Mouse (Mus musculus) hindbrain, embryonic 11.5 days (tissue): ENCODE measurements around the gene Ank3. TPM values are rescaled to one million over a fixed set of nuclear protein-coding genes. Genes with fewer than 3 reads are reported as not detected.

Experiments used
- ATAC-seq: fragments of 200-750 bp; cut with Nextera tagmentation; 2 replicates; pipeline ENCODE4 v1.8.0; 2017; ENCODE audit warnings: mild to moderate bottlenecking, moderate TSS enrichment, moderate library complexity; ENCODE audit not compliant: low FRiP score
- DNase-seq: peaks from one replicate; pipeline ENCODE4 v3.0.0-alpha.2; 2015; ENCODE audit warnings: low spot score
- H3K27ac ChIP-seq: fragments of 300-500 bp; sonication (generic); 2 replicates; pipeline ENCODE4 v1.5.1; 2014; ENCODE audit warnings: mild to moderate bottlenecking, low read depth, low read length
- H3K27me3 ChIP-seq: fragments of 300-500 bp; sonication (generic); 2 replicates; pipeline ENCODE4 v1.6.1; 2014; ENCODE audit warnings: mild to moderate bottlenecking, low read length, moderate library complexity, mixed read lengths; ENCODE audit not compliant: control insufficient read depth, insufficient read depth
- H3K36me3 ChIP-seq: fragments of 300-500 bp; sonication (generic); 2 replicates; pipeline ENCODE4 v1.6.1; 2014; ENCODE audit warnings: mild to moderate bottlenecking, low read length, moderate library complexity, mixed read lengths; ENCODE audit not compliant: control insufficient read depth, insufficient read depth
- H3K4me1 ChIP-seq: fragments of 300-500 bp; sonication (generic); replicated peaks from 2 replicates; pipeline ENCODE4 v1.6.1; 2014; ENCODE audit warnings: low read length, mixed read lengths; ENCODE audit not compliant: control insufficient read depth, insufficient read depth
- H3K4me2 ChIP-seq: fragments of 300-500 bp; sonication (generic); replicated peaks from 2 replicates; pipeline ENCODE4 v1.6.1; 2014; ENCODE audit warnings: mild to moderate bottlenecking, low read depth, low read length
- H3K4me3 ChIP-seq: fragments of 300-500 bp; sonication (generic); 2 replicates; pipeline ENCODE4 v1.5.1; 2014; ENCODE audit warnings: low read depth, low read length
- H3K9ac ChIP-seq: fragments of 300-500 bp; sonication (generic); 2 replicates; pipeline ENCODE4 v1.6.1; 2014; ENCODE audit warnings: low read depth, low read length
- H3K9me3 ChIP-seq: fragments of 300-500 bp; sonication (generic); 2 replicates; pipeline ENCODE4 v1.6.1; 2016; ENCODE audit warnings: low read length; ENCODE audit not compliant: control insufficient read depth
- WGBS: fragments of 180-500 bp; shearing (Covaris S2); extraction: QIAGEN DNeasy Blood & Tissue Kit; methylation state at CpG from one replicate; pipeline ENCODE4 v1.1.7; 2014; 5-methylcytosine and 5-hydroxymethylcytosine counted together
- polyA plus RNA-seq: library from polyadenylated mRNA; unstranded; fragments of >200 nt; fragmentation: Nextera tagmentation; extraction: Ambion mirVana; gene quantifications from 2 replicates; pipeline ENCODE4 v1.2.1, GENCODE M21; 2014

Ank3 gene
- polyA plus RNA-seq, 1 experiment from 2014 or later: 97.7 TPM

DNA sequence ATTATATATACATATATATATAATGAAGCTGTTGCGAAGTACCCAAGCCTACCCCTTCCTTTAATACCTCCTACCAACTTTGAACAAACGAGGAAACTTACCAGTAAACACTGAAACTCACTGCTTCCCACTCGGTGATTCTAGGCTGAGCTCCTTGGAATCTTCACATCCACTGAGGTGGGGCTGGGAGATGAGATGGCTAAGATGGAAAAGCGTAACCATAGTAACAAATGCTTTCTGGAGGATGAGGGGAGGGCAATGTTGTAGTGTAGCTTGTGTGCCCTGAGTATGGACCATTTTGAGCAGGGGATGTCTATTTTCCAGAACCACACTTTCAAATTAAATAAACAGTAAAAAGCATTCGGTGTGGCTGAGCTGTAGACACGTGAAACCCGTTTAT is 364.4 kb downstream of the Ank3 start:
- Histone ChIP-seq H3K9me3 (no peaks in the 10 kb centered on the region), H3K4me3 (no peak overlapping the region), H3K27me3 (no peaks in the 10 kb centered on the region), H3K4me1 (no peaks in the 10 kb centered on the region), H3K4me2 (no peak overlapping the region), H3K27ac (no peak overlapping the region), H3K9ac (no peak overlapping the region), H3K36me3 (no peaks in the 10 kb centered on the region)
- no peak for ATAC-seq
- WGBS: 79% methylated on average over 7 of the region's 7 CpGs
- no peak for DNase-seq

DNA sequence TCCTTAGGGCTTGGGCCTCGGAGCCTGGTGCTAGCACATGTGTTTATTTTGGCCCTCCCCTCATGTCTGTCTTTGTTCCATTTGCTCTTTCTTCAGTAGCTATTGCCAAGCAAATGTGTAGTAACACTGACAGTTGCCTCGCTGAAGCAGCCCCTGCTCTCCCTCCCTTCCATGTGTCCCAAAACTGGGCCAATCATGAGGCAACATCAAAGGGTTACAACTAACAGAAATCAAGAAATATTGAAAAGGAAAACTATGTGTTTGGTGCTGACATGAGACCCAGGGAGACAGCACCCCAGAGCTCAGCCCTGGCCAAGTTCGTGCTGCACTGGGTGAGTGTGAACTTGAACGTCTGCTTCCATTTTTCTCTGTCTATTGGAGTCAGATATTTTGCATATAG is 365.8 kb downstream of the Ank3 start:
- 60% methylated on average over 4 of the region's 4 CpGs for WGBS
- Histone ChIP-seq H3K4me1 (no peaks in the 10 kb centered on the region), H3K4me3 (no peak overlapping the region), H3K9me3 (no peaks in the 10 kb centered on the region), H3K27me3 (no peaks in the 10 kb centered on the region), H3K36me3 (no peaks in the 10 kb centered on the region), H3K9ac (no peak overlapping the region), H3K4me2 (no peak overlapping the region), H3K27ac (peak overlapping the region; percentile 36; the same call in 1 of the 2 replicates)
- no peak for DNase-seq
- no peak for ATAC-seq

DNA sequence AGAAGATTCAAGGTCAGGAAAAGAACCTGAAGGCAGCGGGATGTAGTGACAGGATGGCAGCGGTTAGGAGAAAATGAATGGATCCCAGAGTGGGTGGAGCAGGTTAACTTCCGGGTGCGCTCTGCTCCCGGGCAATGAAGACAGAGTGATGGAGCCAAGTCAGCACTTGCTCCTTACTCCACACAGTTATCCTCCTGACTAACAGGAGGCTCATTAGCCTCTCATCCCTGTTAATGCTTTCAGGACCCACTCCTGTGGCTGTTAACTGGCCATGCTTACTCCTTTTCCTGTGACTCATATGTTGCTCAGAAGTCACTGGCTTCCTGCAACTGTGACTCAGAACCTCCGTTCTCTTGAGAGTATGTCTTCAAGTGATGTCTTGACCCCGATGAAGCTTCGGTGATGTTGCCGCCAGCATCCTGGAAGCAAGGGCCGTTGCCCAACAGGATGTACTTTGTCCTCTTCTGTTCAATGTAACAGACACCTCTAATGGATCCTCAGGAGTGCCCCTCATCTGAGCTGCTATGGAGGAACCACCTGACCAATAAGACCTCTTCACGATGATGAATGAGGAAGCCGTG is 378.6 kb downstream of the Ank3 start:
- H3K4me3 ChIP-seq: no peak overlapping the region

DNA sequence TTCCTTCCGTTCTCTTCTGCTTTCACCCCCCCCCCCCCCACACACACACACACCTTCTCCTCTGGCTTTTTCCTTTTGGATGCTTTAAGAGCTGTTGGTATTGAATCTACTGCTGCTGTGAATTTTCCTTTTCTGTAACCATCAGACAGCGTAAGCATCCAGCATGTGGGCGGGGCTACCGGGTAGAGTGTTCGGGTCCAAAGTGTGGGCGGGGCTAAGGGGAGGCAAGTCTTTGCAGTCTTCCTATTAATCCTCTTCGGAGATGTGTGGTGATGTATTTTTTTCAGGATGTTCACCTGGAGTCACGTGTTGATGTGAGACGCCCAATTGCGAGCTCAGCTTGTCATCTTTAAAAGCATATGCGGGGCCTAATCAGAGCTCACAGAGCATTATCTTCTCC is 379.2 kb downstream of the Ank3 start:
- Histone ChIP-seq H3K4me3 (no peak overlapping the region), H3K36me3 (no peaks in the 10 kb centered on the region), H3K9me3 (no peaks in the 10 kb centered on the region), H3K9ac (no peak overlapping the region), H3K27ac (no peak overlapping the region), H3K4me2 (no peak overlapping the region), H3K27me3 (no peaks in the 10 kb centered on the region), H3K4me1 (no peaks in the 10 kb centered on the region)
- no peak for ATAC-seq
- WGBS: 88% methylated on average over 11 of the region's 11 CpGs
- no peak for DNase-seq

More for the DNA sequence above, 378.6 kb downstream of the Ank3 start:
- Histone ChIP-seq H3K9ac (no peak overlapping the region), H3K9me3 (no peaks in the 10 kb centered on the region), H3K4me2 (no peak overlapping the region), H3K36me3 (no peaks in the 10 kb centered on the region), H3K4me1 (no peaks in the 10 kb centered on the region), H3K27ac (no peak overlapping the region), H3K27me3 (no peaks in the 10 kb centered on the region)
- no peak for DNase-seq
- 93% methylated on average over 12 of the region's 12 CpGs for WGBS
- no peak for ATAC-seq

DNA sequence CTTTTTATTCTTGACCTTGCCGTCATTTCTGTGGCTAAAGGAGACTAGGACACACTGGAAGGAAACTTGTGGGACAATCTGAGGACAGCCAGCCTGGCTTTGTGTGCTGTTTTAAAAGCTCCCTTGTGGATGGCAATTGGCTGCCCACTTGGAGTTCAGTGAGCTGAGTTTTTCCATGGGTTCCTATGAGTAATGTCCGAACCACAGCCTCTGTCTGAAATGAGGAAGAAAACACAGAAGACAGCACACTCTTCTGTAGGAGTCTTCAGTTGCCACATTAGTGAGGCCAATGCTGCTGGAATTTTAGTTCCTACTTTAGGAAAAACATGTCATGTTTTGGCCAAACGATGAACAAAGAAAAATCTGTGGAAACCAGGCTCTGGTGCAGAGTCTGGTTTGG is 380.7 kb downstream of the Ank3 start:
- Histone ChIP-seq H3K4me1 (no peaks in the 10 kb centered on the region), H3K4me2 (no peak overlapping the region), H3K27ac (no peak overlapping the region), H3K27me3 (no peaks in the 10 kb centered on the region), H3K36me3 (no peaks in the 10 kb centered on the region), H3K9ac (no peak overlapping the region), H3K9me3 (no peaks in the 10 kb centered on the region), H3K4me3 (no peak overlapping the region)
- WGBS: 86% methylated on average over 3 of the region's 3 CpGs
- DNase-seq (no peak), ATAC-seq (no peak)

DNA sequence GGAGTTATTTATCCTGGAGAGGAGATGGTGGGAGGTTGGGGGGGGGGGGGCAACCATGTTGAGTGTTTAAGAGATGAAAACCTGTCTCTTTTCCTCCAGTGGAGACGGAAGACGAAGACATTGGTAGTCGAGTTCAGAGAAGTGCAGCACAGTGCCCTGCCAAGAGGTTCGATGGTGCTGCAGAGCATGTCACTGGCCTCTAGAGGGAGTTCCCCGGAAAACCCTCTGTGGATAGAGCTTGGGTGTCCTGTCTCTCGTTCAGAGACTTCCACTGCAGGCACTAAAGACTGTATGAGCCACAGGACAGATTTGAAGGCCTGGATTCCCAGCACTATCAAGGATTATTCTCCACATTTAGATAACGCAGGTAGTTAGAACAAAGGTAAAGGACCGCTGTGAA is 382.9 kb downstream of the Ank3 start:
- 32% methylated on average over 8 of the region's 8 CpGs for WGBS
- H3K4me3 ChIP-seq: no peak overlapping the region
- ATAC-seq: peak; percentile 47; the same call in 1 of the 2 replicates
- H3K4me1 ChIP-seq: no peaks in the 10 kb centered on the region
- no peaks in the 10 kb centered on the region for H3K27me3 ChIP-seq
- H3K9ac ChIP-seq: no peak overlapping the region
- H3K9me3 ChIP-seq: no peaks in the 10 kb centered on the region
- no peak overlapping the region for H3K27ac ChIP-seq
- no peak overlapping the region for H3K4me2 ChIP-seq
- peak; percentile 70 for DNase-seq
- H3K36me3 ChIP-seq: no peaks in the 10 kb centered on the region

DNA sequence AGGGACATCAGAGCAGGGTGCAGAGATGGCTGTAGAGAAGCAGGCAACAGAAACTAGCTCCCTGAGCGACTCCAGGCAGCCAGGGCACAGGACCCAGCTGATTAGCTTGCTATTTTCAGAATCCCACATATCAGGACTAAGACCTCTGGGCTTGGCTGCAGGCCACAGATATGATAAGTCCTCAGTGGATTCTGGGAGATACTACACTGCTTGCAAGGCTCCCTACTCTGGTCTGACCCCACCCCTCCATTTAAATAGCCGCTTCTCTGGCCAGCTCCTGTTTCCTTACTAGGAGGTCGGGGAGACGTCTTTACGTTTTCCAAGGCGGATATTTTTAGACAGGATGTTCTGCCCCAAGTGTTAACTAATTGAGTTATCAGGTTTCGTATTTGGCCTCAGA is 386.7 kb downstream of the Ank3 start:
- Histone ChIP-seq H3K9ac (no peak overlapping the region), H3K4me2 (no peak overlapping the region), H3K27ac (no peak overlapping the region), H3K9me3 (no peaks in the 10 kb centered on the region), H3K36me3 (no peaks in the 10 kb centered on the region), H3K4me3 (no peak overlapping the region), H3K27me3 (no peaks in the 10 kb centered on the region), H3K4me1 (no peaks in the 10 kb centered on the region)
- DNase-seq (no peak), ATAC-seq (no peak)
- 60% methylated on average over 7 of the region's 7 CpGs for WGBS

DNA sequence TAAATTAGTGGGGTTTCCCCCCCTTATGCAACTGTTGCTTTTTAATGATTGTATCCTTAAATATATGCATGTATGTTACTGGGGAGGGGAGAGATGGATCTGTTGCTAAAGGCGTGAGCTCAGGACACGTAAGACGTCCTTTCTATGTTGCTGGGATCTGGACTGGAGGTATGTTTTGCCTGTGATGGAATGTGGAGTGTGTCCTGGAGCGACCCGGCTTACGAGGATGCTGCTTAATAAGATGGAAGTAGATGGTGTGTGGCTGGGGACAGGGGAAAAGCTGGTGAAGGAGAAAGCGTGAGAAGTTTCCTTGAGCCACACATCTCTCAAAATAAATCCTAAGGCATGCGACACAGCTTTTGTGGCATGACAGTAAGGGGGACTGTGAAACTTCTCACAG is 387.1 kb downstream of the Ank3 start:
- whole genome bisulfite sequencing: 78% methylated on average over 8 of the region's 8 CpGs
- no peak overlapping the region for H3K4me2 ChIP-seq
- H3K27me3 ChIP-seq: no peaks in the 10 kb centered on the region
- no peaks in the 10 kb centered on the region for H3K36me3 ChIP-seq
- no peak overlapping the region for H3K27ac ChIP-seq
- ATAC-seq (no peak), DNase-seq (no peak)
- H3K9ac ChIP-seq: no peak overlapping the region
- no peak overlapping the region for H3K4me3 ChIP-seq
- H3K4me1 ChIP-seq: no peaks in the 10 kb centered on the region
- H3K9me3 ChIP-seq: no peaks in the 10 kb centered on the region

DNA sequence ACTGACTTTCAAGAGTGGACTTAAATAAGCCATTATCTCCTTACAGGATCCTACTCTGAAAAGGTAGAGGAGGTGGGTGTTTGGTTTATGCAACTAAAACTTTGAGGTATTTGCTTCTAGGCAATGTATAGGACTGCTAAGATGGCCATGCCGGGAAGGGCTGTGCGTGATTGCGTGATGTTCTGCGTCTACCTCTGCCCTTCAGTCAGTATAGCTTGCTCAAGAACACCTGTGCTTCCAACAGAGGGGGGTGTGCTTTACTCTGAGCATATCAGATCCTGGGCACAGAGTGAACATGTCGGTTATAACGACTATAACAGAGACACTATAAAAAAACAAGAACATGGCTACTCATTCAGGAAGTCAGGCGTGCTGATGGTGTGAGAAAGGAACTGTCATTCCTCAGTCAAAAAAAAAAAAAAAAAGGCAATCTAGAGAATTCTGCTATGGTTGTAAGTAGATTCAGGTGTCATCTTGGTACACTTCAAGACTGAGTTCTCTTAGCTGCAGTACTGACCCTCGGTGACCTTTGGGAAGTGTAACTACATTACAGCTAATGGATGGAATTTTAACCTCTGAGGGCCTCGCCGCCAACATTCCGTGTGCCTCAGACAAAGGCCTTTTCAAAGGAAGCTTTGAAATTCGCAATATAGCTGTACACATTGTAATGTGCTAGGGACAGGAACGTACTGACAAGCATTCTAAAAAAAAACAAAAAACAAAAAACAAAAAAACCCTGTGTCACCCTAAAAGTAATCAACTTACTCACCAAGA is 387.8 kb downstream of the Ank3 start:
- H3K27me3 ChIP-seq: no peaks in the 10 kb centered on the region
- no peak overlapping the region for H3K9ac ChIP-seq
- ATAC-seq (no peak), DNase-seq (peak; percentile 34)
- H3K27ac ChIP-seq: no peak overlapping the region
- no peaks in the 10 kb centered on the region for H3K36me3 ChIP-seq
- WGBS: 53% methylated on average over 13 of the region's 13 CpGs
- H3K9me3 ChIP-seq: no peaks in the 10 kb centered on the region
- H3K4me1 ChIP-seq: no peaks in the 10 kb centered on the region
- H3K4me2 ChIP-seq: no peak overlapping the region
- H3K4me3 ChIP-seq: no peak overlapping the region
